Mouse (Mus musculus): ENCODE measurements at regions not wholly inside any gene's neighbourhood (a gene's known extent, or its start where the extent isn't known, plus 50 kb on each side); places are given as distances from the start of the nearest gene placed in this dataset.

DNA sequence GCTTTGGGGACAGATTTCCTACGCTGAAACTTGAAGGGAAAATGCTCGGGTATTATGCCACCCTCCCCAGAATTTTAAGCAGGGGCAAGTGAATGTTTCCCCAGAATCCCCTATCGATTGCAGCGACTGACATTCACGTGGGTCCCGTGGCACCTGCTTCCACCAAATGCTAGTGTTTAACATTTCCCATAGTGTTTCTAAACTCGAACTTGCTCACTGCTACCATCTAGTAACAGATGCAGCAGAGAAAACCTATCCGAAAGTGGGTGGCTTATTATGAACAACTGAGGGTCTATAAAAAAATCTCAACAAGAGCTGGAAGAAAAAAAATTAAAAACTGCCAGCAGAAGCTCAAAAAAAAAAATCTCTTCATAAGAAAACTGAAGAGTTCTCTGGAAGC, 284.2 kb downstream of the Rnf144a start:
- peak; percentile 51 for DNase-seq

DNA sequence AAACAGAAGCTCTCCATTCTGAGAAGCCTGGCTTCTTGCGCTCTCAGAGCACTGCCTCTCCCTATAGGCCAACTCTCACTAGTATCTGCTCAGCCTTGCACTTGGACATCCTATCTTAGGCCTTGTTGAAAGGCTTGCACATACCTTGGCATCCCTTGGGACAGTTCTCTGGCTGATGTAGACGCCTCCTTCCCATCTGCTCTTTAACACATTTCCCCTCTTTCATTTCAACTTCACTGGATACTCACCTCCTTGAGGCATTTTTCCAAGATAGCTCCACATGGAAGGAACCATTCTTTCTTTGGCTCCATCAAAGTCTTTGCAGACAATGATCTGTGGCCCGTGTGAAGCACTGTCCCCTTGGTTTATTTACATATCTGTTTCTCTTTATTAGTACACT, 285.0 kb downstream of the Rnf144a start:
- no peak for DNase-seq

DNA sequence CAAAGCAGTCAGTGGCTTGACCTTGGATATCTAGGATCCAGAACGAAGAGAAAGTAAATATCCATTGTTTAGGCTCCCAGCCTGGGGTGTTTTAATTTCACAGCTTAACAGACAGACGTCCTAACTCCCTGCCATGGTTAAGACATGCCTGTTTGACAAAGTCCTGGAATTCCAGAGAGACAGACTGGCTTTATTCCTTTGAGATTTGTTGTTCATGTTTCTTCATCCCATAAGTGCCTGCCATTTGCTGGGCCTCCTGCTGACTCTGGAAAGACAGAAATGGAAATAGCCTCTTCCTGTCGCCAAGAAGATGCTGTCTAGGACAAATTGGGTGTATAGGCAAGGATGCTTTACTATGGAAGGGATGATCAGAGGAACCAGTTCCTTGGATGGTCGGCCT, 285.5 kb downstream of the Rnf144a start:
- DNase-seq, result no peak

DNA sequence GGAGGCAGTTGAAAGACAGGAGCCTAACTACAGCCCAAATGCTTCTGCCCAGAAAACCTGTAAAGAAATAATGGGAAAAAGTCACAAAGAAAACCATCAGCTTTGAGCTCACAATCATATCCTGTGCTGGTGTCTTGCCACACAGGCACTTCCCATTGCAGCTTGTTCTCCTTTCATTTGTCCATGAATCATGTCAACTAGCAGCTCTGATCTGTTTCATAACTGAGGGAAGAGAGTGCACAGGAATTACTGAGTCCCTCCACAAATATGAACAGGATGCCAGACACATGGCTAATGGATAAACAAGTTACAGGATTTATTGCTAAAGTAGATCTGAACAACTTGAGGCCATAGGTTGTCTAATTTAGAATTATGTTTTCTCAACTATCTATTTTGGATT, 286.2 kb downstream of the Rnf144a start:
- DNase-seq, result no peak

DNA sequence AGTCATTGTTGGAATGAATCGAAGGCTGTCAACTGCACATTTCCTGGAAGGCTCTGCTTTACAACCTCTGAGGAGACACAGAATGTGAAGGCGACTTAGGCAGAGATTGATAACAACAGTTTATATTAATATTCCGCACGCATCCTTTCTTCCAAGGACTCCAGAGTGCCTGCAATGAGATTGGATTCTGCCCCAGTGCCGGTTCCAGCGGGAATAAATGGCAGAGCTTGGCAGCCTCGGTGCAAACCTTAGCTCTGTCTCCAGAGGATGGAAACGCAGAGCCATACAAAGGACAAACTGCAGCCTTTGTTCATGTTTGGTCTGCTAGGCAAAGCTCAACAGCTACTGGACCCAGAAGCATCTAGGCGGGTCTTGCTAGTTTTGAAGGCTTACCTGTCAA, 288.8 kb downstream of the Rnf144a start:
- DNase-seq, result no peak

DNA sequence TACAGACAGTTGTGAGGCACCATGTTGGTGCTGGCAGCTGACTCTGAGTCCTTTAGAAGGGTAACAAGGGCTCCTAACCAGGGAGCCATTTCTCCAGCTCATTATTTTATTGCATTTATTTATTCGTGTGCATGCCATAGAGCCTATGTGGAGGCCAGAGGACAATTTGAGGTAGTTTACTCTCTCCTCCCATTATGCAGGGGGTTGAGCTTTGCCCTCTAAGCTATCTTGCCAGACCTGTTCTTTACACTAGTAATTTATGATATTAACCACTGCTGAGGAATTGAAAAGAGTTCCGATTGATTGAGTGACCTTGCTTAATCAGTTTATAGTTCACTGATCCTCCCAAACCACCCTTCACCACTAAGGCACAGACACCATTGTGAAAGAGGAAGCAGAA, 290.8 kb downstream of the Rnf144a start:
- no peak for DNase-seq

DNA sequence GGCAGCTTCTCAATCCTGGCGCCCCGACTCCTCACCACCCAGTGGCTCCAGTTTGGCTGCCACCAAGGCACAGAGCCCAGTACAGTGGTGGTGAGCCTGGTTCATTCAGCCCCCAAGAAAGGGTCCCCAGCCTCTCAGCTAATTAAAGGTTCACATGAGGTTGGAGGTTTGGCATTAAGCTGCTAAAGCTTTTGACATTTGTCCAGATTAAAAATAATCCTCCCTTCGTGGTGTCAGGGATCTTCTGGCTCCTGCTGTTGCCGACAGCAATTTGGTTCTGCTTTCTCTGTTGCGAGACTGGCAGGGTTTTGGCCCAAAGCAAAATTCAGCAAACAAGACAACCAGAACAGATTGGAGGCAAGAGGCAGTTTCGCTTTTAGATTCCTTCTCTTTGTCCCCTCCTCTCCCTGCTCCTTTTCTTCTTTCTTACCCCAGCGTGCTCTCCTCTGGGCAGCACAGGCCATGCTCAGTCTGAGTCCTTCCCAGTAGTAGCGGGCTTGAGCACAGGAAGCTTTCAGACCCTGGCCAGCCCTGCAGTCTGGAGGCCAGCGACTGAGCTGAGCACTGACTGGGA, 299.6 kb downstream of the Rnf144a start:
- DNase-seq, result no peak

DNA sequence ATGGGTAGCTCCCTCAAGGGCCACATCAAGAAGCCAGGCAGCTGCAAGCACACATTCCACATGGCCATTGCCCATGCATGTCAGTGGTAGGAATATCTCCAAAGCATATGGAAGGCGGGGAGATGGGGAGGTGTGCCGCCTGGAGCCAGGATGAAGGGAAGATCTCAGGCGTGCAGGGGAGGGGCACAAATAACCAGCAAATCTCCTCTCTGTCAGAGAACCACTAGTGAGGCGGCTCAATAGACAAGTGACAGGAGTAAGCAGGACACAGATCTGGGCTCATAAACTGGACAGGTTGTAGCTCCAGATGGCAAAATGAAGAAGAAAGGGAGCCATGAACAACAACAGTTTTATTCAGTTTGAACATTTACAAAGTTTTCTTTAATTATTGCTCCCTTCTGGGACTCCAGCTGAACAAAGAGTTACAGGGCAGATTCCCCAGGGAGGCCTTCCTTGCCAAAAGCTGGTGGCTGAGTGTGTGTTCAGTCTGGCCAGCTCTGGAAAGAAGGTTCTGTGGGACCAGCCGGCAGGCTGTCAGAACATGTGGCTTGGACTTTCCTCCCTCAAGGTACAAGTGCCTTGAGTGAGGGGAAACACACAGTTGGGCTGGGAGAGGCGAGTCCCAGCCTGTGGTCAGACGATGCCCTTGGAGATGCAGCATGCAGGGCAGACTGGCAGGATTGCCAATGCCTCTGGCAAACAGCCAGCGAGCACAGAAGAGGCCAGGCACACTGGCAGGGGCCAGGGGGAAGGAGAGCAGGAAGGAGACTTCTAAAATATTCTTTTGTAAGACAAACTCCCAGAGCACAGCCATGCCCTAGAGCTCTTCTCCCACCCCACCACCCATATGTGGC, 302.7 kb downstream of the Rnf144a start:
- no peak for DNase-seq

DNA sequence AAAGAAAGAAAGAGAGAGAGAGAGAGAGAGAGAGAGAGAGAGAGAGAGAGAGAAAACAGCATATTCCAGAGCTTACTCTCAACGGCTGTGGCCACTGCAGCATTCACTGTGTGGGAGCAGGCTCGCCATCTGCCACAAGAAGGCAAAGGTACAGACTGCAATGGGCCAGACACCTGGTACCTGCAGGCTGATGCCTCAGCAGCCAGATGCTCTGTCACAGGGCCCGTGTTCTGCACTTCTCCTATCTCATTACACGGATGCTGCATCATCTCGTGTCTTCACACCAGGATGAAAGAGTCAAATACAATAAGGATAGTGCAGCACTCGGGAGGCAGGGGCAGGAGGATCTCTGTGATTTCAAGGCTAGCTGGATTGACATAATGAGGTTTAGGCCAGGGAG, 305.2 kb downstream of the Rnf144a start:
- no peak for DNase-seq

DNA sequence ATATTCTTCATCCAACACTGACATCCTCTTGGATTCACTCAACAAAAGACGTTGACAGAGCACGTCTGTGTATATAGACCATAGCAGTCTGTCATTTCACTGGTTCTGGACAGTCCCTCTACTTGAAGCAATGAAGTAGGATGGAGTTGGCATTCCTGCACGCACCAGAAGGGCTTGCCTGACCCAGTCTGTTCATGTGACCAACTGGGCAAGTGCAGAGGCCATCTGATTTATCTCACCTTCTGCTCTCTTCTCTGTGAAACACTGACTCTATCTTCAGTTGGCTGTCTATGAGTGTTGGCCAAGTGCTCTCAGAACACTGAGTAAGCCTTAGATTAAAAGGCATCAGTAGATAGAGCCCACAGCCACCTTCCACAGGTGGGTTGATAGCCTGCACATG, 310.7 kb downstream of the Rnf144a start:
- DNase-seq, result no peak

DNA sequence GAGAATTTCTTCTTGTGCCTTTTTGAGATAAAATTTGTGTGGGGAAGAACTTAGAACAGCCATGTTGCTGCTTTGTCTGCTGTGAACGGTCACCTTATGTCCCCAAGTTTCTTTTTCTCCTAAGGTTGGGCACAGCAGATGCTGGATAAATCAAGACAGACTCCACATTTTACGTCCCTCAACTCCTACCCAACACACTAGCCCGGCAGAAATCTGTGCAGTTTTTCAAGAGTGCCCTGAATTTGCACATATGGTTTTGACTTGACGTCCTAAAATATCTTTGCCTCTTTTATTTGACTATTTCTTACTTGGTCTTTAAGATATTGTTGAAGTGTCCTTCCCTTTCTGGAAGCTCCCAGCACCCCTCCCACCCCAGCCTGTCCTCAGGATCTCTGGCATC, 312.7 kb downstream of the Rnf144a start:
- DNase-seq, result no peak

DNA sequence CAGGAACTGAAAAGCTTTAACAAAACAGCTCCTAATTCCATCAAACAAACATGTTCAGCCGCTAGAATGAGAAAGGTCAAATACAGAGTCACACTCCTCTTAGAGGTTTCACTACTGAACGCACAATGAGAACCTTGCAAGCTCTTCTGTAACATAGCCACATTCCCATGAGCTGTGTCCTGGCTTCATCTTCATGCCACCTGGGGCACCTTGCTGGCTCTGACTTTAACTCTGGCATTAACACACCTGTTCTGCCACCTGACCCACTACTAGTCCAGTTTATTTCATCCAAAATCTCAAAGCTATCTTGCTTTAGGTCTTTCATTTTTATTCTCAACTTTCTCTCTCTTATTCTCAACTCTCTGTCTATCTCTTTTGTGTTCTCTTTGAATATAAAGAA, 314.9 kb downstream of the Rnf144a start:
- no peak for DNase-seq

DNA sequence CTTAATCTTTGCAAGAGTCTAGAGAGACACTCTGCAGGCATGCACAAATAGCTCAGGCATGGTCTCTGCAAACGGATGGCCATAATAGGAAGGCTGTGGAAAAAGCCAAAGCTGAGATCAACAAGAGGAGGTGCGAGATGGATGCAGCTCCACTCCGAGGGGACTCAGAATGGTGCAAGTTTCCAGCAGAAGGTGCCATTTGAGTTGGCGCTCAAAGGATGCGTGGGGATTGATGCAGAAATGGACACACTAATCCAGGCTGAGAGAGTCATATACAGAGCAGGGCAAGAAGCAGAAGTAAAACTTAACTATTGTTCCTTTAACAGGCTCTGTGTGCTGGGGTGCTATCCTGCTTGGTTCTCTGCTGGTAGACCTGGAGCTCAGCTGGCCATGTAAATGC, 315.9 kb downstream of the Rnf144a start:
- no peak for DNase-seq

DNA sequence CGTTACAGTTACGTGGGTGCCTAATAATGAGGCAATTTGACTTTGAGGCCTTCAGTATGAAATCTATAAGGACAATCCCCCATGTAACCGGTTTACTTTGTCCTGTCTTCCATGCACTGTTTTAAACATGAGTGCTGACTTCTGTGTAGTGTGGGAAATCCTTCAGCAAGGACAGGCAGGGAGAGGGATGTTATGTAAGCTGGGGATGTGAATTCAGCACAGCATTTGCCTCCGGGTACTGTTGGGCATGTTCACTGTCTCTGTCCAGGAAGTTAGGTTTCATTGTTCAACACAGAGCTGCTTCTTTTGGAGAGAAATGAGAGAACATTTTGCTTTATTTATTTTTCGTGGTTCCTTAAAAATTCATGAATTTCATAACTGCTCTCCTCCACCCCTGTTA, 322.7 kb downstream of the Rnf144a start:
- no peak for DNase-seq

DNA sequence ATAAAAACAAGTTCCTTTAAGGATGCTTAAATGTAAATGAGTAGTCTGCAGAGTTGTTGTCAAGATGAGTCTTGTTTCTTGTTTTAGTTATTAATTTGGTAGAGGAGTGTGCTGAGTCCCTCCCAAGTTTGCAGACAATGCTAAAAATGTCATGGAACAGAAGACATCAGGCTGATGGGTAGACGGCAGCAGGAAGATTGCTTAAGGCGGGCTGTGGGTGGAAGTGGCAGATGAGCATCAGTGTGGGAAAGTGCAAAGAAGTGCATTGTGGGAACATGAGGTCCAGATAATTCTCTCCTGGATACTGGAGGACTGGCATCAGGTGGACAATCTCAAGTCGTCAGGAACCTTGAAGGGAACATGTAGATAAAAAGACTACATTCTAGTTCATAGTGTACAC, 323.2 kb downstream of the Rnf144a start:
- no peak for DNase-seq

DNA sequence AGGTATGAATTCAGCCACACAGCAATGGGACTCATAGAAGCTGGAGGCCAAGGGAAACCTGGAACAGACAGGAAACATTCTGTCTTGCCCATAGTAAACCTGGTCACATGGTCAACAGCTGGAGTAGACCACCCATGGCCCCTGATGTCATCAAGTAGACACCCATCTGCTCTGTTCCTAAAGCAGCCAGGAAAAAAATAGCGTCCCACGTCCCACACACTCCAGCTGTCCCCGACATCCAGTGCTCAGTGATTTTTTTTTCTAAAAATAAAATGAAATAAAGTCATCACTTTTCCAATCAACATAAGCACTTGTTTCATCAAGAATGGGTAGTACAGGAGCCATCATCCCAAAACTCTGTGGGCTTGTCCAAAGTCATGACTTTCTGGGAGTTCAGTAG, 326.7 kb downstream of the Rnf144a start:
- DNase-seq, result peak; percentile 24

DNA sequence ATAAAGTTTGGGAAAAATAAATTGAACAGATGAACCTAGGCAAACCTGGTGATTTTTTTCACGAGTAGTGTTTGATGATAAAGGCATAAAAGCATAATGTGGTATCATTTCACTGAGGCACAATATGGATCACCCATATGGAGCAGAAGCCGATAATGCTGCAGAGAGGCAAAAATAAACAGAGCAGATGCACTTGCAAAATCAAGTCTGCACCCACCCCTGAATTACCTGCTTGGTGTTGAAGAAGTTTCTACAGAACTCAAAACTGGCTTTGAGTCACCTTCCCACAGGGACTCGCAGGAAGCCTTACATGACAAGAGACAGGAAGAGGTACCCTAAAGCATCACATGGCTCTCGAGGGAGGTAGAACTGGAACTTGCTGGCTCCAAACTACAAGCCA, 328.1 kb downstream of the Rnf144a start:
- peak; percentile 49 for DNase-seq

DNA sequence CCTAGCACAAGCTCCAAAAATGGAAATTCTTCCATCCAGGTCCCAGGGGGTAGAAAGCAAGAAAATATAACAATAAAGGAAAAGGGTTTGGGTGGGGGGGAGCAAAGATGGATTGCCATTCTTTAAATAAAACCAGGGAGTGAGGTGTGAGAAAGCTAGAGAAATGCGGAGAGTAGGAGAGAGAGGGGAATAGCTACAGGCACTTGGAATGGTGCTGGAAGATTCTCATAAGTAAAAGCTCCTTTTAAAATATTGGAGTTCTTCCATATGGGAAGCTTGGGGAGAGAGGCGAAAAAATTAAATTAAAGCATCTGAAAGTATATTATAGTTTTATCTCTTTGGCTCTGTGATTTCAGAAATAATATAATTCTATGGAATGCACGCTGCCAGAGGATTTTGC, 328.6 kb downstream of the Rnf144a start:
- DNase-seq, result no peak

DNA sequence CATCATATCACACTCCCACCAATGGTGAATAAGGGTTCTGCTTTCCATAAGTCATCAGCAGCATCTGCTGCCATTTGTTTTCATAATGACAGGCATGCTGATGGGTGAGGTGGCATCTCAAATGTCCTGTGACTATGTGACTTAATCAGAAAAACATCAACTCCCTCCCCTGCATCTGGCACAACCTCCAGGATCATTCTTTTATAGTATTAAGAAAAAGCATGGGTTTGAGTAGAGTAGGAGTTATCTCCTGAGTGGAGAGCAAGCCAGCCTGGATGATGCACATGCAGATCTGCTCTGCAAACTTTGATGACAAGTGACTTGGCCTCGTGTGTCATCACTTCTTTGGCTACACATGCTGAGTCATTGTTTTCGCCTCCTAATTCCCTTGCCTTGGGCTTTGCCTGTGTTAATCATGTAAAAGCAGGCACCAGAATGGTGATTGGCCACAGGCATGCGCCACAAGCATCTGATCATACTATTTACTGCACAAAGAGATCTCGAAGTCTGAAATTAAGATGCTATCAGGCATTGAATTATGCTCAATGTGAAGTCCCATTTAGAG, 335.9 kb downstream of the Rnf144a start:
- no peak for DNase-seq

DNA sequence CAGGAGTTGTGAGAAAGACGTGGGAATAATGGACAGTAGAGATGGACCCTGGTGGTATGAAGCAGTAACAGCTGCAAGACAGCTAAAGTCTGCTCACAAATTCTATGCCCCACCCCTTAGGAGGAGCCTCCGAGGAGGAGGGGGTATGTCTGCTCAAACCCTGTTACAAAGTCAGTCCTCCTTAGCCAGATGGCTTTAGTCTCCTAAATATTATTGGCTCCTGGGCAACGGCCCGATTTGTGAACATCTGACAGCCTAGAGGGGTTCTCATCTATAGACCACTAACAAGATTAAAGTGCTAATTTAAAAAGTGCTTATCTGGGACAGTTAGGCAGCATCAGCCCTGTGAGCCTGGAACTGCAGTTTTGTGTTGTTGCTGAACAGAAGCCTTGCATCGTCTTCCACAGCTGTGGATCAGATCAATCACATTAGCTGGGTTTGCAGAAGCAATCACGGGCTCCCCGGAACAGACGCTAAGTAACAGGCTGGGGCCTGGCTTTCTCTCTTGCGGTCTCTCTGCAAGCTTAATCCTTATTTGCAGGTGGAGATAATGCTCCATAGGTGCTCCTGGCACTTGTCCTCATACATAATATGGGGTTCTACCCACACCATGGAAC, 339.3 kb downstream of the Rnf144a start:
- DNase-seq, result no peak

DNA sequence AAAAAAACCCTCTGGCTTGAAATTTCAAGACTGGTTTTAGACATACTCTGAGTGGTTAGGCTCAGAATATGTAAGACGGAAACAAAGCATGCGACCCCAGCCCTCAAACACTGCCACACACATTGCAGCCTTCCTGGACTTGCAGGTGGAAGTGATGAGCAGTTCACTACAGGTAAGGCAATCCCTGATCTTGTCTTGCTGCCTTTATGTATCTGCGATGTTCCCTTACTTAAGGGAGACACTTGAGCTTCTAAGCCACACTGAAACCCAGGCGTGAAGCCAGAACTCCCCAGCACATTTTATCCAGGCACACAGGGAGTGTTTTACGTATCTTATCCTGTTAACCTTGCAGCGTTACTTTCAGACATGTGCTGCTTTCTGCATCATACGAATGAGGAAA, 342.9 kb downstream of the Rnf144a start:
- no peak for DNase-seq

DNA sequence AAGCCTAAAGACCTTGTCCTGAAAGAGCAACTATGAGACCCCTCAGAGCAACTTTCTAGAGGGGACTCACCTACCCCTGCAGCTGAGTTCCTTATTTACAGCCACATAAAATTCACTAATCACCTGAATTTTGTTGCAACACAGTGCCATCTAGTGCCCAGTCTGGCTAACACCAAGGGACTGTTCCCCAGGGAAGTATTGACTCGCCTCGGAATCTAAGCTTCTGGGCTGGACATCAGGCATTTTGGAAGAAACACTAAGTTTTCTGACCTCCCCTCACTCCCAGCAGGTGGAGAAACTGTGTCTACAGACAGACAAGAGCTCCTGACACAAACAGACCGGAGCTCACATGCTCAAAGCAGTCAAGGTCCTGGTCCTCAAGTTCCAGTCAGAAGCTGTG, 343.4 kb downstream of the Rnf144a start:
- peak; percentile 70 for DNase-seq

DNA sequence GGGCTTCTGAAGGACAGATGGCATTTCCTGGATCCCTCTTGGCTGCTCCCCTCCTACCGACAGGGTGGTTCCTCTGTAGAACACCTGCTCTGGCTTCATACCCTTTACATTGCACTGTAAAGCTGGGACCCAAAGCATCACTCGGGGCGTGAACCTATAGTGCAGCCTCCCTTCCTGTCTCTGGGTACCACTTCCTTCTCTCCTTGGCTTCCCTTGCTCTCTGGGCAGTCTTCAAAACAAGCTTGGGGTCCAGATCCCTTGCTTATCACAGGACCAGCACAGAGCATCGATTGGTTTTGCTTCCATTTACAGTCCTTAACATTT, 346.4 kb downstream of the Rnf144a start:
- DNase-seq, result no peak
